Mouse (Mus musculus) cerebellum, adult (tissue): ENCODE data around the gene Pdp2.

Experiments used
- ATAC-seq: cut with Nextera tagmentation; 2 replicates; pipeline ENCODE4 v1.9.2; 2017; ENCODE audit warnings: mild to moderate bottlenecking, moderate library complexity, mixed read lengths; ENCODE audit not compliant: insufficient number of reproducible peaks, low FRiP score, low TSS enrichment

Pdp2 gene

GRCm38 (mm10) chr8:104595773-104596536 is 4.7 kb downstream of the Pdp2 start:
- ATAC-seq = no peak

DNA sequence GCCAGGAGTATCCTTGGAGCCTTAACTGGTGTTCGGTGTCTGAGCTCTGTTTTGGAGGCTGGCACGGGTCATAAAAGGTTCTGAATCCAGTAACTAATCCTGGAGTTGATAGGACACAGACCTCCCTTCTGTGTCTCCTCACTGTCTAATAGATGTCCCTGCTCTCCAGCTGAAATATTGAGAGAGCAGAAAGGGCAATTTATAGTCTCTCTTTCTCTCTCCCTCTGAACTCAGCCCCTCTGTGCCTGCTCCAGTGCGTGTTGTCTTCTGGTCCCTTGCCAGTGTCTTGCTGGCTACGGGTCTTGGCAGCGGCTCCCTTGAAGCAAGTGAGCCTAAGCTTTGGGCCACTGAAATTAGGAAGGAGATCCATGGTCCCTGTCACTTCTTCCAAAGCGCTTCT is 6.4 kb downstream of the Pdp2 start:
- ATAC-seq = no peak

DNA sequence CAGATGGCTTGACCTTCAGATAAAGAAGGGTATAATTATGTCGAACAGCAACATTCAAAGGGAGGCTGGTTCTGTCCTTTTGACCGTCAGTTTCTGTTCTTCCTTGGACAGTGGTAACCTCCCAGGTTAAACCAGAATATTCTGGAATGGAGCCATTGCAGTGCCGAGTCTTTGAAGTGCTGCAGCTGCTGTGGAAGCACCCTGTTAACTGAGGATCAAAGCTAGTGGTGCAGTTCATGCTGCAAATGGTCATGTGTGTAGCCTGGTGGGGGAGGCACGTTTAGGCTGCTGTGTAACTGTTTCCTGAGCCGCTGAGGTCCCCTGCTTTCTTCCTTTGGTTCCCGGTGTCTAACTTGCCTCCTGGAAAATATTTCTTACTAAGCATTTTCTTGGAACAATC is 7.2 kb downstream of the Pdp2 start:
- ATAC-seq = no peak

- no peak for ATAC-seq
These were observed 10.1 kb downstream of the Pdp2 start for GRCm38 (mm10) chr8:104601386-104601785.

DNA sequence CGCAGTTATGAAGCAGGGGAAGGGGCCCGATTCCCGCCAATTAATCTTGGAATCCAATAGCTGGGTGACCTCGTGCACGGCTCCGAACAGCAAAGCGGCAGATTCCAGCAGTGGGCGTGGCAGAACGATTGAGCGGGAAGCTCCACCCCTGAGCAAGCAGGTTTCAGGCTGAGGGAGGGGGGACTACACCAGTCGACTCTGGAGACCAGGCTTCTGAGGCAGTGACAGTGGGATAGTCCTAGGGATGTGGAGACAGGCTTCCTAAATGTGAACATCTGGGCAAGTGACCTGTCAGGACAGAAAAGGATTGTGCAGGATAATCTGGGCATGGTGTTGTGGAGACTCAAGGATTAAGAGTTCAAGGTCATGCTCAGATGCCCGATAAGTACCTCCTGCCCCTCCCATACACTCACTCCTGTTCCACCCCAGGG is 10.7 kb downstream of the Pdp2 start:
- ATAC-seq = no peak

GRCm38 (mm10) chr8:104602468-104603244 is 11.4 kb downstream of the Pdp2 start:
- peak; percentile 97 for ATAC-seq

GRCm38 (mm10) chr8:104603245-104603593 is 12.0 kb downstream of the Pdp2 start:
- no peak for ATAC-seq

DNA sequence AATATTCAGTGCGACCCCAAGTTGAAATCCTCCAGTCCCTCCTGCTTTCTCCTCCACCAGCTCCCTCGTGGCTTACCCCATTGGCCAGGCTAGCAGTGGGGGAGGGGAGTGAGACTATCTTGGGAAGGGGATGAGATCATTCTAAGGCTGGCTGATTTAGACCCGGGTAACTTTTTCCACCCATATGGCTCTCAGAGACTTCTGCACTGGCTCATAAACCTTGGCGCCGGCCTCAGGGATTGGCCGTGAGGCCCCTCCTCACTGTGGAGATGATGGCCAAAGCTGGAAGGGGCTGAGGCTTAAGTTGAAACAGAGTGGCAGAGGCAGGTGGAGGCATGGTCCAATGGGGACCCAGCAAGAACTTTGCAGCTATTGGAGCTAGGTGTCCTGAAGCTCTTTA is 15.1 kb downstream of the Pdp2 start:
- ATAC-seq = no peak

DNA sequence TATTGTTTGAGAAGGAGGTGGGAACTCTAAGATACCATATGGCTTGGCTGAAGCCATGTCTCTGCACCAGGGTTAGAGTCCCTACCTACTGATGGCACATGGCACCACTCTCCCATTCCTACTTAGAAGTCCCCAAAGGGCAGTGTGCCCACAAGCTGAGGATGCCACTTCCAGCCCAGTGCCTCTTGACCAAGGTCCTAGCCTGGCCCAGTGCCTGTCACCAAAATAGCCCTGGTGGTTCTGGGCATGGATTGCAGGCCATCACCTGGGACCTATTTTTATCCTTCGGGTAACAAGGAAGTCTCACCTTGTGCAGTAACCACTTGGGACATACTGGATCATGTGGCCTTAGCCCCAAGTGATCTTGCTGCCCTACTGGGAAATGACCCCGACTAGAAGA is 16.7 kb downstream of the Pdp2 start:
- peak; percentile 70 for ATAC-seq

DNA sequence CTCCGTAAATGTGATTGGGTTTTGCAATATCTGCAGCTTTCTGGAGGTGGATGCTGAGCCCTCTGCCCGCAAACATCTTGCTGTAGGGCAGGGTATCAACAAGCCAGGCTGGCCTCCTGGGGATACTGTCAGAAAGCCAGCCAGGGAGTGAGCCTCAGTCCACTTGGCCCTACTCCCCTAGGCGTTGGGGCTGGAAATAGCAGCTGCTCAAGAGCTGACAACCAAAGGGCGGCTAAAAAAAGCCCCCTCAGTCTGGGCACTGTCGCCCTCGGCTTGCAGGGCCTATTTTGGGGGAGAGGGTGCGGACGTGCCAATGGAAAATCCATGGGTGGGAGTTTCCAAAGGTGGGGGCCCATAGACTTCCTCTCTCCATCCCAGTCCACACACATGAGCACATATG is 18.0 kb downstream of the Pdp2 start:
- no peak for ATAC-seq

DNA sequence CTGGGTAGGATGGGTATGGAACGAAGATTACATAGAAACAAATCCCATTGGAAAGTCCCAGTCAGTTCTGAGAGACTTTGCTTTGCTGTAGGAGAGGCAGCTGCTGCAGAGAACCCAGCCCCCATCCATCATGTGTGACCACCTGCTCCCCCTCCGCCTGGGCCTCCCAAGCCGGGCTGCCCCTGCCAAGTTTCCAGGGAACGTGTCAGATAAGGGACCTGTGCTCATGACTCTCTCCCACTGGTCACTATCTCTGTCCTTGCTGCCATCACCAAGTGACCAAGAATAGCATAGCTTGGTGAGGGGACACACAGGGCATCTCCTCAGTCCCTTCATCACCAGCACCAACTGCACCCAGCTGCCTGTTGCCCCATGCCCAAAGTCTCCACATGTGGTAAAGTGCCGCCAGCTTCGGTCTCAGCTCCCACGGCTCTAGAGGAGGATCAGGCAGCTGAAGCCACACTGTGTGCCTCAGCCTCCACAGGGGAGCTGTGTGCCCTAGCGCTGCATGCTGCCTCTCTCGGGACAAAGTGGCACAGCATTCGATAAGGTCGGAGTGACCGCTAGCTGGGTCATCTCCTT is 19.0 kb downstream of the Pdp2 start:
- no peak for ATAC-seq

GRCm38 (mm10) chr8:104611613-104612012 is 20.4 kb downstream of the Pdp2 start:
- ATAC-seq = no peak

- no peak for ATAC-seq
These were observed 21.9 kb downstream of the Pdp2 start for GRCm38 (mm10) chr8:104613119-104613518.

DNA sequence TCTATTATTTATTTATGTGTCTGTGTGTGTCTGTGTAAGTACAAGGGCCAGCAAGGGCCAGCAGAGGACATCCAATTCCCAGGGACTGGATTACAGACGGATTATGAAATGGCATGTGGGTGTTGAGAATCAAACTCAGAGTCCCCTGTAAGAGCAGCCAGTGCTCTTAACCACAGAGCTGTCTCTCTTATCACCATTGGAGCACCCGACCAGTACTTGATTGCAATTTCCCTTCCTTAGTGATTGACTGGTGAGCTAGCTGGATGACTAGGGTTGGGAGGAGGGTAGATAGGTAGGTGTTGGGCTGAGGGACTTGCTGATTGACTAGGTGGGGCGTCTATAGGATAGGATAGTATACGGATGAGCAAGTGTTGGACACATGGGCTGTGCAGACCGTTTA is 29.5 kb downstream of the Pdp2 start:
- ATAC-seq = no peak

DNA sequence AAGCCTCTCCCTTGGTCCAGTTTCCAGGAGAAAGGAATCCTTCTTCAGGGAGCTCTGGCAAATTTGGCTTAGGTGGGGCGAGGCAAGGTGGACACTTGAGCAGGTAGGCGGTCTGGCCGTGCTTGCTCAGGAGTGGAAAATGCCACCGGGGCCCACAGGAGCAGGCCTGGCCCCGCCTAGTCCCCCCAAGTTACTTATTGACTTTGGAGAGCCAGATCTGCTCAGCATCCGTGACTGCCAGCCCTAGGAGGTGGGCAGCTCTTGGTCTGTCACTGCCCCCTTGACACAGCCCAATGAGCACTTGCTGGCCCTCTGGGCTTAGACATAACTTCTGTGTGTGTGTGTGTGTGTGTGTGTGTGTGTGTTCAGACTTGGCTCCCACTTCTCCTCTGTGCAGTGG is 32.9 kb downstream of the Pdp2 start, which contains the start of gene Cdh16:
Gene Cdh16, minus strand, starts transcription at position 236 of the 400 bp plus-strand sequence.
- ATAC-seq = no peak

- ATAC-seq = no peak
These were observed 36.0 kb downstream of the Pdp2 start for GRCm38 (mm10) chr8:104627065-104627740.

GRCm38 (mm10) chr8:104628402-104628801 is 37.2 kb downstream of the Pdp2 start:
- ATAC-seq = no peak

GRCm38 (mm10) chr8:104629306-104630110 is 38.3 kb downstream of the Pdp2 start:
- ATAC-seq = no peak

GRCm38 (mm10) chr8:104630111-104630479 is 38.8 kb downstream of the Pdp2 start:
- ATAC-seq = no peak

GRCm38 (mm10) chr8:104630574-104630973 is 39.3 kb downstream of the Pdp2 start:
- ATAC-seq = no peak
